Mouse (Mus musculus) regulatory T cell (primary cell): ENCODE measurements around the gene Gucy2g.

Source experiments
- in situ Hi-C: fragments of 300-600 bp; cut with MboI, MseI; formaldehyde crosslinking; loops from one replicate; pipeline ENCODE4 v1.15.1; 2025; ENCODE audit warnings: high pct_unique_total_duplicates

Gene Gucy2g

DNA sequence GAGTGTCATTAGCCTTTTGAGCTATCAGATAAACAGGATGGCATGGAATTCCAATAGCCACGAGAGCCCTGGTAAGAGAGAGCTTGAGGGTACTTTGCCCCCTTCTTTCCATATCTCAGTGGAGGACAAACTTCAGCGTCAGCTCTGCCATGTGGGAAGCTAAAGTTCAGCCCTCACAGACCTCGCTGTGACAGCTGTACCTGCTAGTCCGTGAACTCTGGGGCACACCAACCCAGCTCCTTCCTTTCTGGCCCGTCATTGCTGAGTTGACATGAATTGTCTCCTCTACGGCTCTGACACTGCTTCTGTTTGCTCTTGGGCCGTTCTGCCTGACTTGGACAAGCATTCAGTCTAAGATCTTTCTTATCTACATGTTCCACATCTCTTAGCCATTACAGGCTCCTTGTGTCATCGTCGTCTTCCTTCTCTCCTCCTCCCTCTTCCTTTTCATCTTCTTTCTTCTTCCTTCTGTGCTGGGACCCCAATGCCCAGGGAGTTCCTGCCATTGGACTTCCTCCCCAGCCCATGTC lies 7.0 kb upstream of the Gucy2g start:
- in situ Hi-C loops = no loop called here

DNA sequence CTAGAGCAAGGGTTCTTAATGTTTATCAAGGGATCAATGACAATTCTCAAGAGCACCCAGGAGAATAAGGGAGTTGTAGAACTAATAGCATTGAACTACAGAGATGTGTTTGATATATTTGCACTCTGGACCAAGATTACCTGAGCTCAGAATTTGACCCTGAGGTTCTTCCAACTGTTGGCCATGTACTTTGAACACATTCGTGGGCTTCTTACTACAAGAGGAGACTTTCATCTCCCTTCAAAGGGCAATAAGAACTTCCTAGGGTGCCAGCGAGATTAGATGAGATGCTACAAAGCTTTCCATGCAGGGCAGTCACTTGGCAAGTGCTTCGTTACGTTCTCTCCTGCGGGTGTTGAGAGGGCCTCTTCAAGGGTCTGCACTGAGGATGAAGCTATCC lies 6.5 kb upstream of the Gucy2g start:
- in situ Hi-C loops = no loop called here

- in situ Hi-C loops = no loop called here
Observed at GRCm38 (mm10) chr19:55244791-55245231, 3.8 kb upstream of the Gucy2g start.

DNA sequence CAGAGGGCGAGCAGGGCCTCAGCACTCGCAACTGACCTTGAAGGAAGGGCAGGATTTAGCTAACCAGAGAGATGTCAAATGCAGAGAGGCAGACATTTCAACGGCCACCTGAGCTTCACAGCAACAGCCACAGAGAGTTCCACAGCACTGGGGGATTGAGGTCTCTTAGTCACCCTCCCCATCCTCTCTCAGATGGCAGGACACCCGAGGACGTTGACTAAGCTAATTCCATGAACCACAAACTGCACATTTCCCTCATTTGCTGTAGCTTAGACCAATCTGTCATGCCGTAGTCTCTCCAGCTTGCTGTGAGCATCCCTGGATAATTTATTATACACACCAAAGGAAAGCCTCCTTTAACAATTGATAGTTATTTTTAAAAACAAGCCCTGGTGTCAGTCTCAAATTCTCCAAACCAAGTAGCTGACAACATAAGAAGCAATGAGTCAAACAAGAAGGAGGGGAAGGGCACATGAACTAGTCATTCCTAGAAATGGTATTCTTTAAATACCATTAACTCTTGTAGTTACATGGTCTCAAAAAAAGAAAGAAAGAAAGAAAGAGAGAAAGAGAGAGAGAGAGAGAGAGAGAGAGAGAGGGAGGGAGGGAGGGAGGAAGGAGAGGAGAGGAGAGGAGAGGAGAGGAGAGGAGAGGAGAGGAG lies 1.1 kb downstream of the Gucy2g start:
- in situ Hi-C loops = no loop called here

DNA sequence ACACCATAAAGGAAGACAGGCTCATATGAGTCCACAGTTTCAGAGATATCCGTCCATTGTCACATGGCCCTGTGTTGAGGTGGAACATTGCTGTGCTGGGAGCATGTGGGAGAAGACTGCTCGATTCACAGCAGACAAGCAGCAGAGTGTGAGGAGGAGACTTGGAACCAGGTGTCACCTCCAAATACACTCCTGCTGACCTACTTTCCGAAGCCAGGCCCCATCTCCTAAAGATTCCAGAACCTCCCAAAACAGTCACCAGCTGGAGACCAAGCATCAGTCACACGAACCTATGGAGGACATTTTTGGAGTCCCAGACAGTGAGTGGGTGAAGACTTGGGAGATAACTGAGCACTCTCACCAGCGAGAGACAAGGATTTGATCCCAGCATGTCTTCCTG lies 4.5 kb downstream of the Gucy2g start:
- in situ Hi-C loops = no loop called here

DNA sequence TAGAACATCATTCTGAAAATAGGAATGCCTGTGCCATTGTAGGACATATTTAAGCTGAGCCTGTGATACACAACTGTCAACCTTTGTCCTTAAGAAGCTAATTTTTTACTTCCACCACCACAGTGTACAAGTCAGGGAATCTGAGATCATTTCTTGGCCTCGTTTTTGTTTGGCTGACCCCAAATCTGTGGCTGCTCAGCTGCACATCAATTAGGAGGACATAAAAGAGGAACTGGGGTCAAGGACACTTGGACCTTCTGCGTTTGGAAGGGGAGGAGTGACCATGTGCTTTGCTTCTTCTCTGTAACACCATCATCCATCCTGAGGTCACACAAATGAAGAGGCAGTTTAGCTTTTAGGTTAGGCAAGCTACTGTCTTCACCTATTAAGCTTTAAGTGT lies 5.0 kb downstream of the Gucy2g start:
- in situ Hi-C loops = no loop called here

DNA sequence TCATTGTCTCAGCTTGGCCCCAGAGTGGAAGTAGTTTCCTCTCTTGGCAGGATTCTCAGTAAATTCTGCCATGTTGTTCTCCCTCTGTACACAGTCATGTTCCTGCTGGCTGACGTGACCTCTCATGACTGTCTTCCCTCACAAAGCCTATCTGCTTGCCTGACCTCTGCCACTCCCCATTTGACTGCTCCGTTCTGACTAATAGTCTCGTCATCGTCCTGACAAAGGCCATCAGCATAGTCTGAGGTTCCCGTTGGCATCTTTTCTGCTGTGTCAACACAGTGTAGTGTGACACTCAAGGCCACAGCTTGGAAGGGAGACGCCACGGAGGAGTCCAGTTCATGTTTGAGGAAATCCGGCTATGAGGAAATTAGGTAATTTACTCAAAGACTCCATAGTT lies 8.9 kb downstream of the Gucy2g start:
- in situ Hi-C loops = no loop called here

DNA sequence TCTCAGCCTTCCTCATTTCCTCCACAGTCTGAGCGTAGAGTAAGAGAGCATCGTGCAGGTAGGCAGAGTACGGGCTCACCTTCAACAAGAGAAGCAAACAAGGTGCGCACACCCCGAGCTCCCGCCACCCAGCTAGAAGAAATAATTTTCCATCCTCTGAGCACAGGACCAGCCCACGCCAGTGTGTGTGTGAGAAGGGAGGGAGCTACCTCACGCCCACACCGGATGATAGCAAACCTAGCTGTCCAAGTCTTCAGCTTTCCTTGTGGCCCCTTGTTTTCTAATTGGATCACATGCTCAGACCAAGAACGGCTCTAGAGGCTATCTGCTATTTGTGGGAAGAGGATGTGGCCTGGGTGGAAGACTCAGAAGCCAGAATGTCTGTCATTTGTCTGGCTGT lies 10.0 kb downstream of the Gucy2g start:
- in situ Hi-C loops = no loop called here

- in situ Hi-C loops = no loop called here
Observed at GRCm38 (mm10) chr19:55227135-55227534, 13.9 kb downstream of the Gucy2g start.

DNA sequence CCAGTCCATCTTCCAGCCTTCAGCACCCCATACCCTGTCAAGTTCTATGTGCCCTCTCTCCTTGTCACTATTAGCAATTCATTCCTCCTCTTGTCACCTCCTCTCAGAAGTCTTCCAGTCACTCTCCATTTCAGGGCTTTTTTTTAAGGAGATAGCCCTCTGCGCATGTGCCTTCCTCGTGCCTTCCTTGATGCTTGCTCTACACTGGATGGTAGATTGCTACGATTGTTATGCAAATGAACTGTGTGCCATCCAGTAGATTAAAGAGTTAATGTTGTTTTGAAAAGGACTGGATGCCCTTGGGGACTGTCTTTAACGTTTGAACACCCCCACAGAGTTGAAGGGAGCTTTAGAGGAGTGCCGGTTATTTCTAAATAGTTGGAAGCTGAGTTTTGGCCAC lies 14.4 kb downstream of the Gucy2g start:
- in situ Hi-C loops = no loop called here

GRCm38 (mm10) chr19:55222268-55222667 lies 18.8 kb downstream of the Gucy2g start:
- in situ Hi-C loops = no loop called here

- in situ Hi-C loops = no loop called here
Observed at GRCm38 (mm10) chr19:55221208-55221607, 19.8 kb downstream of the Gucy2g start.

GRCm38 (mm10) chr19:55219359-55219758 lies 21.7 kb downstream of the Gucy2g start:
- in situ Hi-C loops = loop anchor here (5.0 kb wide), 1 partner anchor 68 kb away; no protein-coding TSS in a partner anchor

DNA sequence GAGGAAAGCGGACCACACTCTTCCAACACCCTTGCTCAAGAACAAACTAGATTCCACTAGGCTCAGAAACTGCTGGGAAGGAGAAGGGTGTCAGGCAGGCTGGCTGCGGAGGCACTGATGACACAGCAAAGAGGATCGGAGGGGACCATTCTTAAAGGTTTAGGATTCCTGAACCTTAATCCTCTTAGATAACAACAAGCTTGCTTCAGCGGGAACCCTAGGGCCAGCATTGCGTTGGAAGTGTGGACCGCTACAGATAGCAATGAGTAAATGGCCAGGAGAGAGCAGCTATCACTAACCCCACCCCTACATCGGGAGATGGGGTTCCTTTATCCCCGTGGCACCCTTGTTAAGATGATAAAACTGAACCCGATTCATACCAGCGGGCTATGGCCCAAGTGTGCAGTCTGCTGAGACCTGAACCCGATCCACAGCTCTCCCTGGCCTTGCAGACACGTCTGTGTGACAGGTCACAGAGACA lies 22.3 kb downstream of the Gucy2g start:
- in situ Hi-C loops = loop anchor here (5.0 kb wide), 1 partner anchor 69 kb away; no protein-coding TSS in a partner anchor

GRCm38 (mm10) chr19:55218192-55218739 lies 22.8 kb downstream of the Gucy2g start:
- in situ Hi-C loops = loop anchor here (5.0 kb wide), 1 partner anchor 69 kb away; no protein-coding TSS in a partner anchor

GRCm38 (mm10) chr19:55217365-55217764 lies 23.7 kb downstream of the Gucy2g start:
- in situ Hi-C loops = loop anchor here (5.0 kb wide), 1 partner anchor 70 kb away; no protein-coding TSS in a partner anchor

DNA sequence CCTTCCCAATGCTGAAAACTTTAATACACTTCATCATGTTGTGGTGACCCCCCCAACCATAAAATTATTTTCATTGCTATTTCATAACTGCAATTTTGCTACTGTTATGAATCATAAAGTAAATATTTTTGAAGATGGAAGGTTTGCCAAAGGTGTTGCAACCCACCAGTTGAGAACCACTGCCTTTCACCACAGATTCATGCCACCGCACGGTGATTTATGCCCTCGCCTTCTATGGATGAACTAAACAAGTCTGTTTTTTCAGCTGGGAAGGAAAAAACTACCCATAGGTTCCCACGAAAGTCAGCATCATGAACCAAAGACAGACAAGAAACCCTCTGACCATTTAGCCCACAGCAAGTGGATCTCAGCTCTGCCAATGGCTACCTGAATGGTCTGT lies 24.2 kb downstream of the Gucy2g start:
- in situ Hi-C loops = loop anchor here (5.0 kb wide), 1 partner anchor 70 kb away; no protein-coding TSS in a partner anchor

GRCm38 (mm10) chr19:55213617-55214340 lies 27.3 kb downstream of the Gucy2g start:
- in situ Hi-C loops = no loop called here

DNA sequence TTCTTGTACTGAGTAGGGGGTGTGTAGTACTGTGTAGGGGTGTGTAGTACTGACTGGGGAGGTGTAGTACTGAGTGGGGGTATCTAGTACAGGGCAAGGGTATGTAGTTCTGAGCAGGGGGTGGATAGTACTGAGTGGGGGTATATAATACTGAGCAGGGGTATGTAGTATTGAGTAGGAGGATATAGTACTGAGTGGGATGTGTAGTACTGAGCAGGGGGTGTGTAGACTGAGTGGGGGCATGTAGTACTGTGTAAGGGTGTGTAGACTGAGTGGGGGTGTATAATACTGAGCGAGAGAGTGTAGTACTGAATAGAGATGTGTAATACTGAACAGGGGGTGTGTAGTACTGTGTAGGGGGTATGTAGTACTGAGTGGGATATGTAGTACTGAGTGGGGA lies 29.3 kb downstream of the Gucy2g start:
- in situ Hi-C loops = no loop called here

GRCm38 (mm10) chr19:55209084-55209483 lies 32.0 kb downstream of the Gucy2g start:
- in situ Hi-C loops = no loop called here

GRCm38 (mm10) chr19:55208654-55209053 lies 32.4 kb downstream of the Gucy2g start:
- in situ Hi-C loops = no loop called here
